ENCODE assay signal across 8 mouse cellular contexts in the genomic region with DNA sequence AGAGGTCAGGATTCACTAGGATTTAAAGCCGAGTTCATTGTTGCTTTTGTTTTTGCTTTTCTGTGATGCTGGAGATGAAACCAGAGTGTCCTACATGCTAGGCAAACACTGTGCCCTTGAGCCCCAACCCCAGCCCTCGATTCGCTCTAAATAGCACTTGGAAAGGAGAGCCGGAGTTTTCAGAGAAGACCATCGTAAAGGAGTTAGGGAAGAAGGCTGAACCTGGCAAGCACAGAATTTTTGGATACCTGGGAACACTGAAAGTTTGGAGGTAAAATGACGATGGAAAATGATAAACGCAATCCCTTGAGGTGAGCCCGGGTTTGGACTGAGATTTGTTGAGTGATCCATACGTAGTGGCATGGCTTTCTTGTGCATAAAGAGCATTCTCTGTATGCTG. TPM values are rescaled to one million over a fixed set of nuclear protein-coding genes. Genes with fewer than 3 reads are reported as not detected.
DNase-seq lines count a peak whose midpoint lies in the region; ATAC-seq and TF ChIP-seq lines count a peak whose summit lies in the region.
"Had no signal": no experiment of that assay in that cellular context is flagged by ENCODE, and none has a peak within 500 bp of the region (broad histone marks: within the 10 kb centered on the region; RNA-seq: fewer than 3 reads in every experiment).

No protein-coding gene starts in this region.

- no peak for DNase-seq in layer of hippocampus, adult 2 months (ENCODE audit: low spot score in 2 of 2)
- DNase-seq in layer of hippocampus, postnatal 25 days (ENCODE audit: extremely low spot score in 1 of 2, low spot score in 1 of 2), result no peak
- DNase-seq in right cerebral cortex, adult 2 months (ENCODE audit: low spot score in 2 of 2), result no peak
- DNase-seq in gastrocnemius, postnatal 4 days (ENCODE audit: low spot score in 2 of 2), result no peak
- DNase-seq: cerebellum, adult 8-10 months had no signal

- no peak for TF ChIP-seq CTCF in layer of hippocampus, adult 2 months (conservative IDR thresholded peaks at IDR 0.05)

- peak overlapping the region; percentile 86 for H3K4me2 ChIP-seq in forebrain, embryonic 15.5 days (replicated peaks)
- H3K4me2 ChIP-seq in limb, embryonic 12.5 days, result peak overlapping the region; percentile 93
- peak overlapping the region; percentile 85 for H3K4me2 ChIP-seq in neural tube, embryonic 15.5 days

- no peak overlapping the region for H3K27ac ChIP-seq in layer of hippocampus, adult 2 months
- H3K27ac ChIP-seq in forebrain, embryonic 15.5 days (replicated peaks), result peak overlapping the region; percentile 67
- H3K27ac ChIP-seq in limb, embryonic 12.5 days, result peak overlapping the region; percentile 64; the same call in 1 of the 2 replicates
- H3K27ac ChIP-seq in neural tube, embryonic 15.5 days (replicated peaks), result peak overlapping the region; percentile 78; the same call in 1 of the 2 replicates

- peak overlapping the region; percentile 73 for H3K4me3 ChIP-seq in layer of hippocampus, adult 2 months
- peak overlapping the region; percentile 85 for H3K4me3 ChIP-seq in forebrain, embryonic 15.5 days
- peak overlapping the region; percentile 72 for H3K4me3 ChIP-seq in limb, embryonic 12.5 days (replicated peaks)
- H3K4me3 ChIP-seq in neural tube, embryonic 15.5 days (replicated peaks), result peak overlapping the region; percentile 87

- no peaks in the 10 kb centered on the region for H3K9me3 ChIP-seq in forebrain, embryonic 15.5 days
- no peaks in the 10 kb centered on the region for H3K9me3 ChIP-seq in limb, embryonic 12.5 days
- no peaks in the 10 kb centered on the region for H3K9me3 ChIP-seq in neural tube, embryonic 15.5 days (replicated peaks)

- H3K9ac ChIP-seq in forebrain, embryonic 15.5 days (replicated peaks), result peak overlapping the region; percentile 93
- H3K9ac ChIP-seq in limb, embryonic 12.5 days (replicated peaks), result no peak overlapping the region
- H3K9ac ChIP-seq in neural tube, embryonic 15.5 days (replicated peaks), result peak overlapping the region; percentile 84

- H3K4me1 ChIP-seq in forebrain, embryonic 15.5 days, result peaks cover 42% of the 10 kb centered on the region
- H3K4me1 ChIP-seq in limb, embryonic 12.5 days (replicated peaks), result peaks cover 37% of the 10 kb centered on the region
- peaks cover 41% of the 10 kb centered on the region for H3K4me1 ChIP-seq in neural tube, embryonic 15.5 days

- H3K27me3 ChIP-seq in forebrain, embryonic 15.5 days, result no peaks in the 10 kb centered on the region
- no peaks in the 10 kb centered on the region for H3K27me3 ChIP-seq in limb, embryonic 12.5 days
- H3K27me3 ChIP-seq in neural tube, embryonic 15.5 days (replicated peaks), result 0 out of 2 replicates have a peak, but pooled peaks cover 2% of the 10 kb centered on the region

- ATAC-seq in forebrain, embryonic 15.5 days (replicated peaks), result no peak
- ATAC-seq in limb, embryonic 12.5 days (ENCODE audit: insufficient number of reproducible peaks, insufficient read depth, low FRiP score, low TSS enrichment, low read depth), result no peak
- no peak for ATAC-seq in neural tube, embryonic 15.5 days (ENCODE audit: low FRiP score)

- 37% methylated on average over 9 of the region's 9 CpGs for WGBS in forebrain, embryonic 15.5 days
- 26% methylated on average over 9 of the region's 9 CpGs for WGBS in limb, embryonic 12.5 days
- WGBS in neural tube, embryonic 15.5 days, result 23% methylated on average over 9 of the region's 9 CpGs

- H3K36me3 ChIP-seq in forebrain, embryonic 15.5 days, result peaks cover 5% of the 10 kb centered on the region; the same call in 1 of the 2 replicates
- peaks cover 14% of the 10 kb centered on the region; the same call in 1 of the 2 replicates for H3K36me3 ChIP-seq in limb, embryonic 12.5 days
- H3K36me3 ChIP-seq in neural tube, embryonic 15.5 days, result peaks cover 11% of the 10 kb centered on the region; the same call in 1 of the 2 replicates

RNA-seq across cellular contexts. Expression of a gene that starts 0.6 kb away (rescaled TPM):
- 10 to 100 TPM; 20.0 to 21.6 TPM for total RNA-seq in layer of hippocampus, adult 2 months (2021)
- total RNA-seq in layer of hippocampus, postnatal 25 days (2021), result 10 to 100 TPM; 24.8 to 29.1 TPM
- polyA plus RNA-seq in forebrain, embryonic 15.5 days (2015; fragmentation: Nextera tagmentation; extraction: Ambion mirVana), result 14.4 and 15.5 TPM in 2 replicates
- 6.5 and 6.9 TPM in 2 replicates for polyA plus RNA-seq in limb, embryonic 12.5 days (2016; fragmentation: Nextera tagmentation; extraction: Ambion mirVana)
- polyA plus RNA-seq in neural tube, embryonic 15.5 days (2015; fragmentation: Nextera tagmentation; extraction: Ambion mirVana), result 17.4 and 19.4 TPM in 2 replicates
- total RNA-seq in gastrocnemius, postnatal 4 days (2021), result 1 to 10 TPM; 2.5 to 3.4 TPM

RNA-seq across cellular contexts. Expression of a gene that starts 17.1 kb away (rescaled TPM):
- total RNA-seq in layer of hippocampus, adult 2 months (2021), result 10 to 100 TPM; 14.7 to 15.3 TPM
- total RNA-seq in layer of hippocampus, postnatal 25 days (2021), result 10 to 100 TPM; 15.4 to 15.5 TPM
- 24.0 and 24.4 TPM in 2 replicates for polyA plus RNA-seq in forebrain, embryonic 15.5 days (2015; fragmentation: Nextera tagmentation; extraction: Ambion mirVana)
- polyA plus RNA-seq in limb, embryonic 12.5 days (2016; fragmentation: Nextera tagmentation; extraction: Ambion mirVana), result 27.8 and 27.9 TPM in 2 replicates
- 12.9 and 15.8 TPM in 2 replicates for polyA plus RNA-seq in neural tube, embryonic 15.5 days (2015; fragmentation: Nextera tagmentation; extraction: Ambion mirVana)
- 10 to 100 TPM; 14.6 to 14.9 TPM for total RNA-seq in gastrocnemius, postnatal 4 days (2021)

RNA-seq across cellular contexts. Expression of a gene that starts 17.9 kb away (rescaled TPM):
- total RNA-seq in layer of hippocampus, adult 2 months (2021), result 10 to 100 TPM; 38.6 to 41.1 TPM
- total RNA-seq in layer of hippocampus, postnatal 25 days (2021), result 10 to 100 TPM; 43.8 to 45.0 TPM
- polyA plus RNA-seq in forebrain, embryonic 15.5 days (2015; fragmentation: Nextera tagmentation; extraction: Ambion mirVana), result 83.9 and 87.1 TPM in 2 replicates
- 77.5 and 78.5 TPM in 2 replicates for polyA plus RNA-seq in limb, embryonic 12.5 days (2016; fragmentation: Nextera tagmentation; extraction: Ambion mirVana)
- 89.1 and 96.2 TPM in 2 replicates for polyA plus RNA-seq in neural tube, embryonic 15.5 days (2015; fragmentation: Nextera tagmentation; extraction: Ambion mirVana)
- 10 to 100 TPM; 34.8 to 37.5 TPM for total RNA-seq in gastrocnemius, postnatal 4 days (2021)

RNA-seq across cellular contexts. Expression of a gene that starts 25.9 kb away (rescaled TPM):
- 10 to 100 TPM; 28.5 to 30.1 TPM for total RNA-seq in layer of hippocampus, adult 2 months (2021)
- total RNA-seq in layer of hippocampus, postnatal 25 days (2021), result 10 to 100 TPM; 27.3 to 29.3 TPM
- 25.7 and 27.7 TPM in 2 replicates for polyA plus RNA-seq in forebrain, embryonic 15.5 days (2015; fragmentation: Nextera tagmentation; extraction: Ambion mirVana)
- polyA plus RNA-seq in limb, embryonic 12.5 days (2016; fragmentation: Nextera tagmentation; extraction: Ambion mirVana), result 105 TPM in 2 replicates
- polyA plus RNA-seq in neural tube, embryonic 15.5 days (2015; fragmentation: Nextera tagmentation; extraction: Ambion mirVana), result 23.4 and 28.2 TPM in 2 replicates
- total RNA-seq in gastrocnemius, postnatal 4 days (2021), result 10 to 100 TPM; 58.5 to 59.4 TPM

RNA-seq across cellular contexts. Expression of a gene that starts 57.2 kb away (rescaled TPM):
- total RNA-seq in layer of hippocampus, adult 2 months (2021), result 1 to 10 TPM; 2.1 to 3.3 TPM
- 1 to 10 TPM; 1.8 to 2.9 TPM for total RNA-seq in layer of hippocampus, postnatal 25 days (2021)
- polyA plus RNA-seq in forebrain, embryonic 15.5 days (2015; fragmentation: Nextera tagmentation; extraction: Ambion mirVana), result 1.7 and 2.2 TPM in 2 replicates
- 0.20 and 0.56 TPM in 2 replicates for polyA plus RNA-seq in limb, embryonic 12.5 days (2016; fragmentation: Nextera tagmentation; extraction: Ambion mirVana)
- 1.5 and 2.6 TPM in 2 replicates for polyA plus RNA-seq in neural tube, embryonic 15.5 days (2015; fragmentation: Nextera tagmentation; extraction: Ambion mirVana)
- 1 to 10 TPM; 1.2 to 2.0 TPM for total RNA-seq in gastrocnemius, postnatal 4 days (2021)

Comparison
In these comparisons a context has a peak if more than half of its experiments do, and no peak if none do; other contexts are left out.
1. RNA of a gene that starts 0.6 kb away (total RNA-seq): 24.8 to 29.1 TPM in layer of hippocampus, postnatal 25 days and 20.0 to 21.6 TPM in layer of hippocampus, adult 2 months; 2.5 to 3.4 TPM in gastrocnemius, postnatal 4 days; every median in the first group is over 4 times any median in the second.
2. Peak in every context shown above with its lines, with median percentiles within 50 percentile points of each other: H3K4me3 ChIP-seq and H3K4me2 ChIP-seq.